Mouse (Mus musculus) urinary bladder, adult 2 months (tissue): Measurements from ENCODE around the gene Zfp804a. TPM values are rescaled to one million over a fixed set of nuclear protein-coding genes. Genes with fewer than 3 reads are reported as not detected.

Experiments
- DNase-seq: peaks from one replicate; pipeline ENCODE4 v3.0.0; 2022; ENCODE audit warnings: low spot score
- polyA plus RNA-seq: library from polyadenylated mRNA; depleted of rRNA; stranded (reverse); fragments of >200 nt; gene quantifications from 2 replicates; pipeline ENCODE4 v1.2.3, GENCODE M21; 2012

Gene Zfp804a
- polyA plus RNA-seq, 1 experiment, result not detected

GRCm38 (mm10) chr2:82253382-82253781, 200.4 kb downstream of the Zfp804a start:
- no peak for DNase-seq

GRCm38 (mm10) chr2:82282591-82283269, 229.7 kb downstream of the Zfp804a start:
- DNase-seq, result no peak

- DNase-seq, result no peak
Observed at GRCm38 (mm10) chr2:82294932-82295493, 242.0 kb downstream of the Zfp804a start.
